Mouse (Mus musculus): ENCODE data around the gene Tmem82.

Tmem82 gene

DNA sequence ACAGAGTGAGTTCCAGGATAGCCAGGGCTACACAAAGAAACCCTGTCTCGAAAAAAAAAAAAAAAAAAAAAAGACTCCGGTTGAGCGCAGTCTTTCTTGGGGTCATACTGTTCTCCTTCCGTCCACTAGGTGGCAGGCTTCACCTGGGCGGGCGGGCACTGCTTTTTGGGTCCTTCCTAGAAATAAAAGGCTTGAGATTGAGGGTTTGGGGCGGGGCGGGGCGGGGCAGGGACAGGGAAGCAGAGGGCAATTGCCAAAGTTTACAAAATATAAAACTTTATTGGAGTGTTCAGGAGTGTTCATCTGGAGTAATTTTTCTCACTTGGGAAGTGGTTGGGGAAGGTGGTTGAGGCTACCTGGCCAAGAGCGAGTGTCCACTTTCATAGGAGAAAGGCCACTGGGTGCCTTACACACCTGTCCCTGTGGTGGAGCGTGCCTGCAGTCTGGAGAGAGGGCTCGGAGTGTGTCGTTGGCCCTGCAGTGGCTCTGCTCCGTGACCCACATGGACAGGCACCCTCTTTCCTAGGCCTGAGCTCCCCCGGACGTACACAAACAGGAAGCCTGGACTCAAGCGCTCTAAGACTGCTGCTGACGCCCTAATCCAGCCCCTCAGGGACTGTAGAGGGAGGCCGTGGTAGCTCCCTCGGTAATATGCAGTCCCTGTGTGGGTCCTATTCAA is at the start of gene Tmem82:
Gene Tmem82, minus strand, starts transcription at position 69 of the 679 bp plus-strand sequence.
- peak; percentile 52 to 57 for DNase-seq

GRCm38 (mm10) chr4:141664799-141665198 is 46.4 kb upstream of the Tmem82 start, which contains the start of gene Plekhm2:
Gene Plekhm2 (minus strand): TSS chr4:141664899.
- DNase-seq = no peak

DNA sequence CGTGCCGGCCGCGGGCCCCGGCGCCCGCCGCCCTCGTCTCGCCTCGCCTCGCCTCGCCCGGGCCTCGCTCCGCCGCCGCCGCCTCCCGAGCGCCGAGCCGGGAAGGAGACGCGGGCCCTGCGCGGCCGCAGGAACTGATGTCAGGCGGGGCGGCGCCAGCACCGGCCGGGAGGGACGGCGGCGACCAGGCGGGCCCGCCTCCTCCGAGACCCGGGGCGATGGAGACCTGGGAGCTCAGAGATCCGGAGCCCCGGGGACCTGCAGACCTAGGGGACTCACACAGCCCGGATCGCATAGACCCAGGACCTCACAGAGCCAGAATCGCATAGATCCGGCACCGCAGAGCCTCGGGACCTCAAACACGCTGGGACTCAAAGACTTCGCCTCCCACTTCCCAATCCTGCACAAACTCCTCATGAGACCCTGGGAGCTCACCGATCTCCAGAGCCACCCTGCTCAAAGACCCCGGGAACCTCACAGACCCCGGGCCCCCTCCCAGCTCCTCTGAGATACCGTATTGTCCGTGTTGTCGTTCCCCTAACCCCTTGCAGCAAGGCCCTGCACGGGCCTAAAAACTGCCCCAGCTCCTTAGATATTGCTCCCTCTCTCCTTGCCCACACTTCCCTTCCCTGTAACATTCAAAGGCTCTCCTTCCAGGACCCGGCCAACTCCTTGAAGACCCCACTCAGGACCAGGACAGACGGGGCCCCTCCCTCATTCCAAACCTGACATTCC is 45.7 kb upstream of the Tmem82 start:
- peak; percentile 72 to 80 for DNase-seq

DNA sequence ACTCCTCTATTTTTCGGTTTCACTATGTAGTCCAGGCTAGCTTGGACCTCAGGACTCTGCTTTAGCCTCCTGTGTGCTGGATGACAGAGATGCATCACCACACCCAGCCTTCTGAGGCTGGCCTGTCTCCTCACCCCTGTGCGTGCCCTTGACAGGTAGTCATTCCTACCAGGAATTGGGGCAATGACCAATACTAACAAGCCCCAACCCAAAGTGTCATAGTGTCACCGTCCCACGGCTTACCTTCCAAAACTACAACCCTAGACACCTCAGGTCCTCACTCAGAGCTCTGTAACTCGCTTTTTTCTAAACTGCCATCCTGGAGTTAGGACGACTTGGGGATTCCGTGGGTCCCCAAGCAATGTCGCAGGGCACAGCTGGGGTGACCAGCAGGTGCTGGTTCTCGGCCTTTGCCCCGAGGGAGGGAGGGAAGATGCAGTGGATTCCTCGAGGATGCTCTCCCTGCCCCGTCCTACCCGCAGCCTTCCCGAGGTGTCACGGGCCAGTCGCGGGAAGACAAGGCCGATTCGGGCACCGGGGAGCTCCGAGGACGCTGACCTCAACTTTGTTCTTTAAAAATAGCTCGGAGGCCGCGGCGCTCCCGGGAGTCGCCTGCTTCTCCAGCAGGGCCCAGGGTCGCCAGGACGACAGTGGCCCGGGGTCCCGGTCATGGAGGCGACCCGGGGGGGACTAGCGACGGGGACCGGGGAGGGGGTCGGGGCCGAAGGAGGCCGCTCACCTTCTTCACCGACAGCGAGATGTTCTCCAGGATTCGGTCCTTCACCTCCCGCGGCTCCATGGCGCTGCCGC is 44.9 kb upstream of the Tmem82 start:
- DNase-seq = peak in 1 of 2 experiments; percentile 24

GRCm38 (mm10) chr4:141660884-141661283 is 42.5 kb upstream of the Tmem82 start:
- DNase-seq = no peak

- DNase-seq = no peak
These were observed 41.3 kb upstream of the Tmem82 start for GRCm38 (mm10) chr4:141659739-141660138.

DNA sequence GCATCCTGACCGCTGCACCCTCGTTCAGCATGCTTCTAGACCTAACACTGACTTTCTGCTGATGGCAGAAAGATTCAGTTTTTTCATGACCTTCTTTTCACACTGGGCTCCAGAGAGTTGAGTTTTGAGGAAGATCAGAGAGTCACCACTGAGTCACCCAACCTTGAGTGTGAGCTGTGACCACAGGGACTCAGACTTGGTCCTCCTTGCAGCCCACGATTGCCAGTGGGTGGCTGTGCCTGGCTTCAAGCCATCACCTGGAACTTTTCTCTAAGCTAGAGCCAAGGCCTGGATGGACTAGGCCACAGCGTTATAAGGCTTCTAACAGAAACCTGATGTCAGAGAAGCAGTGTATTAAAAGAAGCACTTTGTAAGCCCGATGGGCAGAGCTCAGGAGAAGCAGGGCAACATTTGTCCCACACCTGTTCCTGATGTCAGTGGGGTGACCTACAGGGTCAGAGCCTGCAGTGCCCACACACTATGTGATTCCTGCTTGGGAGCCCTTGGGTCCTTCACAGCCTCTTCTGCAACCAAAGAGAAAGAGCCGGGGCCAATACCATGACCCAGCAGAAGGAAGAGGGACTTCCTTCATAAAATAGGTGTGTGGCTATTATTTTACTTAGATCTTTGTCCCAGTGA is 40.5 kb upstream of the Tmem82 start:
- DNase-seq = no peak

GRCm38 (mm10) chr4:141656932-141657331 is 38.5 kb upstream of the Tmem82 start:
- DNase-seq = no peak

DNA sequence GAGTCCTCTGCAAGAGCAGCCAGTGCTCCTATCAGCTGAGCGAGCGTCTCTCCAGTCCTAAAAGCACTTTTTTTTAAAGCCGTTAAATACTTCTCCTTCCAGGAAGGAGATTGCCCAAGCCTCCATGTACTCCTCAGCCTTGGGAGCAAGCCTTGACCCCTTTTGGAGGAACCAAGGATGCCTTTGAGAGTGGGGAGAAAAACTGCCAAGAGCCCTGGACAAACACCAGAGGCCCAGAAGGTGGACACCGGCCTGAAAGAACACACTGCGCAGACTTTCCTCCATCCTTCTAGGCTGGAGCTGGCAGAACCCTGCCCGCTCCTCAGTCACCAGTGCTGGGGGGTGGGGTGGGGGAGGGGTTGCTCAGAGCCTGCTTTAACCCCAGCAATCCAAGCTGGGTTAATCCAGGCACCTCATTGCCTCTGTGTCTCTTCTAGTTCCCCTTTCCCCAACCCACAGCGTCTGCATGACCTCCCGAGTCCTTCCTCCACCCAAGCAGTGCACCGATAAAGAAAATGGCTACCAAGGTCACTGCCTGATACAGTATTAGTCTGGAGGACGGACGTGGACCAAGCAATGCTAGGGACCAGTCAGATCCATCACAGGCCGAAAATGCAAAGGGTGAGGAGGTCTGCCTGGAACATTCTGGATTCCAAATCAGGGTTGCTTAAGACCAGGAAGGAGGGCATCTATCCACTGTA is 37.6 kb upstream of the Tmem82 start:
- DNase-seq = no peak

DNA sequence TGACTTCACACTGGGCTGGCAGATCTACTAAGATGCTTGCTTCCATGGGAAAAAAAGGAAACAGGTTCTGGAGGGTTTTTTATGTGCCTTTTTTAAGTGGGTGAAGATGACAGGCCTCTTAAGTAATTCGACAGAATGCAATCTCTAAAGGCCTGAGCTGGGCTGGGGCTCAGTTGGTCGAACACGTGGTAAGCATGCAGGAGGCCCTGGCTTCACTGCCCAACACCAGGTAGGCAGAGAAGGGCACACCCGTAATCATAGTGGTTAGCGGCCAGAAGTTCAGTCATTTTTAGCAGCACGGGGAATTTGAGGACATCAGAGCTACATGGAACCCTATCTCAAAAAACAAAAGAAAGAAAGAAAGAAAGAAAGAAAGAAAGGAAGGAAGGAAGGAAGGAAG is 36.1 kb upstream of the Tmem82 start:
- no peak for DNase-seq

DNA sequence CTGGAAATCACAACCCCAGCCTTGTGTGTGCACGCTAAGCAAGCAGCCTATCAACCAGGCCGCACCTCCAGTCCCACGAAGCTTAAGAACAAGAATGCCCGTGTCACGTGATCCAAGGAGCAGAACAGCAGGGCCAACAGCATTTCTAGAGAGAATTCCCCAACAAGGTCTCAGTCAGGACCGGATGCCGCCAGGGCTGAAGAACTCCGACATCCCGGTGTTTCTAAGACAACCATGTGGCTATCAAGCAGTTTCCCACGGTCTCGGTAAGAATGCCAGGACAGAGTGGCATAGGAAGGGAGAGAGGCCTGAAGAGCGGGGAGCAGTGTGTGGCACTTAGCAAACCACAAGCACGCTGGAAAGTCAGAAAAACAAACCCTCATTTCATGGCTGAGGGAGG is 35.4 kb upstream of the Tmem82 start:
- DNase-seq = no peak

- no peak for DNase-seq
These were observed 34.6 kb upstream of the Tmem82 start for GRCm38 (mm10) chr4:141653044-141653443.

DNA sequence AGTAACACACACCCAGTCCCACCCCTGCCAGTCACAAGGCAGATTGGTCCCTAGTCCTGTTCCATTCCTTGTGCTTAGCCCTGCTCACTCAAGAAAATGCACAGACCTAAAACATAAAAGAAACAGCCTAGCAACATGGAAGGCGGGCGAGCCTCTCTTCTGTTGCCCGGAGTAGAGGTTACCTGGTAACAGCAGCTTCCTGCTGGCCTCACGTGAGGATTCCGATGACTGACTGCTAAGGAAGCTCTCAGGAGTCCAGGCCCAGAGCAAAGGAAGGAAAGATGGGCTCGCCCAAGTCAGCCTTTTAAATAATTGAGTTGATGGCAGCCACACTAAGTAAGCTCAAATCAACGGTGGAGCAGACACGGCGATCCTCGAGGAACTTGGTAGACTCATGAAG is 33.5 kb upstream of the Tmem82 start:
- no peak for DNase-seq

- DNase-seq = no peak
These were observed 32.9 kb upstream of the Tmem82 start for GRCm38 (mm10) chr4:141651286-141651685.

DNA sequence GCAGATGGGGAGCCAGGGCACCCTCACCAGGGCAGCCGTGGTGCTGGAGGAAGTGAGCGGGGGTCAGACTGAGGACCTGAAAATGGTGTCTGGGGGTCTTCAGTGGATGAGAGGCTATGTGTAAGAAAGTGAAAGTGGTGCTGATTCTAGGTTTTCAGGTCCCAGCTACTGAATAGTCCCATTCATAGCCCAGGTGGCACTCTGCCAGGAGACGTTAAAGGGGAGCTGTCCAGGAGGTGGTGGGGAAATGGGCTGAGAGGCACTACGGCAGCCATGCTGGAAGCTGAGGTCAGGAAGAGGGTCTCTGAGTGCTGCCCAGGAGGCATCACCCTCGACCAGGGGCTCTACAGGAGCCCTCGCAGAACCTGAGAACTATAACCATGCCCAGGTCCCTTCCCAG is 30.8 kb upstream of the Tmem82 start:
- DNase-seq = no peak

- DNase-seq = no peak
These were observed 29.8 kb upstream of the Tmem82 start for GRCm38 (mm10) chr4:141648262-141648661.

DNA sequence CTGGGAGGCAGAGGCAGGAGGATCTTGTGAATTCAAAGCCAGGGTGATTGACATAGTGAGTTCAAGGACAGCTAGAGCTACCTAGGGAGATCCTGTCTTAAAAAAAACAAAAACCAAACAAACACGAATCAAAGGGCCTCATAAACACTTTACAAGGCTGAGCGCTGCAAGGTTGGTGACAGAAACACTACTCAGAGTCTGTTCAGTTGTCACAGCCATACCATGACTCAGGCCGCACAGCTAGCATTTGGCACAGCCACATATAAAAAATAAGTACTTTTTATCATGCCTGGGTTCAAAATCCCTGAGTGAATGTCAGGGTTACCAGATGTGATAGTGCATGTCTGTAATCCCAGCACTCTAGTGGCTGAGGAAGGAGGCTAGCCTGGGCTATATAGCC is 28.8 kb upstream of the Tmem82 start:
- DNase-seq = no peak

GRCm38 (mm10) chr4:141645988-141646387 is 27.6 kb upstream of the Tmem82 start:
- no peak for DNase-seq

- no peak for DNase-seq
These were observed 24.9 kb upstream of the Tmem82 start for GRCm38 (mm10) chr4:141643118-141643855.

DNA sequence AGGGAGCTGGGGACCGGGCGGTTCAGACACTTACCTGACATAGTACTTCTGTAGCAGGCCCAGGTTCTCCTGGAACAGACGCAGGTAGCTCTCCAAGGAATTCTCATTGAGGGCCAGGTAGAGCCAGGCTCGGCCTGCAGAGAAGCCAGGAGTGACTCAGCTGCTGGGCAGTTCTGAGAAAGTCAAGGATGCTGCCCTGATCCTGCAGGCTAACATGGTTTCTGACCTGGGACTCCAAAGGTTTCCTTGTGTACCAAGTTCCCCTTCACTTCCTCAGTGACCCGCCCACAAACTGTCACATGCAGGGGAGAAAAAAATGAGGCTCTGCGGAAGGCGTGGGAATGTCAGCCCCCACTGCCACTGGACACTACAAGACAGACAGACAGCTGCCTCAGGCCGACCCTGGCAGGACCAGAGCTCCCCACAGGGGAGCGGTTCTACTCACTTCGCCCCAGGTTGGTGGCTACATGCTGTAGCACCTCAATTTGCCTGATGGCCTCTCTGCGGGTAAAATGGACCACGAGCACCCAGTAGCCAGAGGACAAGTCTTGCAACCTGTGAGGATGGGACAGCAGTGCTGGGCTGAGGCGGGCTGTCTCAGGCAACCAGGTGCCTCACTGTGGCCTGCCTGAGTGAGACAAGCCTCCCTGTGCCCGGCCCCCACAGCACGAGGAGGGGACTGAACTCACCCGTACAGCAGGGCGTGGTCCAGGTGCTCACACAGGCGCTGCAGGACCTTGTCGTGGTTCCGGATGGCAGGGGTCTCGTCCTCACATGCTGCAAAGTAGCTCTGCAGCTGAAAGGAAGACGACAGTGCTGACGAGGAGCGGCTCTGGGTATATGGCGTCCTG is 23.8 kb upstream of the Tmem82 start:
- no peak for DNase-seq

- no peak for DNase-seq
These were observed 22.9 kb upstream of the Tmem82 start for GRCm38 (mm10) chr4:141641353-141641771.
